Mouse (Mus musculus): ENCODE measurements at regions not wholly inside any gene's neighbourhood (a gene's known extent, or its start where the extent isn't known, plus 50 kb on each side); places are given as distances from the start of the nearest gene placed in this dataset.
"Not testable (repeated sequence)": the region's sequence is repeated elsewhere in the genome, so short reads cannot be mapped to it uniquely, and the experiment has no call there.

GRCm38 (mm10) chrX:77307374-77307773 lies 203.4 kb upstream of the Tbl1x start:
- no peak for DNase-seq (ENCODE audit: low spot score in 2 of 2)

- peak; percentile 33 to 46 for DNase-seq (ENCODE audit: low spot score in 2 of 2)
These were observed 196.4 kb upstream of the Tbl1x start for GRCm38 (mm10) chrX:77314384-77314783.

DNA sequence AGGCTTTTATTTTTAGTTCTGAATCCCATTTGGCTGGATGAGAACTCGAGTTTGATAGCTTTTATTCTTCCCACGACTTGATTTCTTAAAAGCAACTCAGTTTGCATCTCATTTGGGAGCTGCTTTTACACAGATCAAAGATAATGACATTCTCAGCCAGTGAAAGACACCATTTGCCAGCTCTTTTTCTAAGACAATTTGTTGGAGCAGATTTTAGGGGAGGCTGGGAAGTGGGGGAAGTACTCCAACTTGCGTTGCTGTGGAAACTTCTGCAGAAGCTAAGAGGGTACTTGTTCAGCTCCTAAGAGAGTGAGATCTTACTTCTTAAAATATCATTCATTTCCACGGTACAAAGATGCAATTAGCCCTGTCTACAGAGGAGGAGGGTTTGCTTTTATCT lies 187.2 kb upstream of the Tbl1x start:
- DNase-seq (ENCODE audit: low spot score in 2 of 2) = peak; percentile 8 to 18

DNA sequence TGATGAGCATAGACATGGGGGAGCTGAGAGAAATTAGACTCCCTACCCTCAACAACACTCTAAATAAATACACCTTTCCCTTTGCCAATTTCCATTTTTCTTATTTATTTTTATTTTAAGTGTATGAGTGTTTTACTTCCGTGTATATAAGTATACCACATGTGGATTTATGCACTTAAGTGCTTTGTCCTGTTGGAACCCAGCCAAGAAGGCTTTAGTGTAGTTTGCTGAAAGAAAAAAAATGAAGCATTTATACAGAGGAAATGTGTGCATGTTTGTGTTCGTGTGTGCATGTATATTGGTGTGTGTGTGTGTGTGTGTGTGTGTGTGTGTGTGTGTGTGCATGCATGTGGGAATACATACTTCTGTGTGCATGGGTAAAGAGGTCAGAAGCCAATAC lies 157.6 kb upstream of the Tbl1x start:
- DNase-seq (ENCODE audit: low spot score in 2 of 2) = no peak

GRCm38 (mm10) chrX:77360551-77360950 lies 150.3 kb upstream of the Tbl1x start:
- DNase-seq (ENCODE audit: low spot score in 2 of 2) = no peak

DNA sequence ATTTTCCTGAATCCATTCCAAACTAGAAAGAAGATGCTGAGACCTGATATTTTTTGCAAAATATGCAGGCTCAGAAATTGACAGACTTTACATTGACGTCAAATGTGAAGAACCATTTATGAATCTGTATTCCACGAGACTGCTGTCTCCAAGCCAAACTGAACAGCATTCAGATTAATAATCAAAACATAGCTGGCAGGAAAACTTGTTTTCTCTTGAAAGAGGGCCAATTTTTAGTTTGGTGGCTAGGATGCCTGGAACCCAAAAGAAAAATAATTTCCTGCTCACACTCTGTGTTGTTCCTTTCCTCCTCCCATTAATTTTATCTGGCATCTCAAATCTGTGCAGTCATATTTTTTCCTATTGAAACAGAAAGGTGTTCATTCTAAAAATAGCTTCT lies 149.7 kb upstream of the Tbl1x start:
- no peak for DNase-seq (ENCODE audit: low spot score in 2 of 2)

- DNase-seq (ENCODE audit: low spot score in 2 of 2) = no peak
These were observed 147.2 kb upstream of the Tbl1x start for GRCm38 (mm10) chrX:77363657-77364056.

DNA sequence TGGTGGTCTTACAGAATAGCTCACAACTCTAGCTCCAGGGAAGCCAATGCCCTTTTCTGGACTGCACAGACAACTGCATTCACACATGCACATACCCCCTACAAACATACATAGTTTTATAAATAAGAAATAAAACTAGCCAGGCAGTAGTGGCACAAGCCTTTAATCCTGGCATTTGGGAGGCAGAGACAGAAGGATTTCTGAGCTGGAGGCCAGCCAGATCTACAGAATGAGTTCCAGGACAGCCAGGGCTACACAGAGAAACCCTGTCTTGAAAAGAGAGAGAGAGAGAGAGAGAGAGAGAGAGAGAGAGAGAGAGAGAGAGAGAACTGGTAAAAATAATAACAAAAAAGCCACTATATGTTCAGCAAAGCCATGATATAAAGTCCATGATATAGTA lies 143.5 kb upstream of the Tbl1x start:
- DNase-seq (ENCODE audit: low spot score in 2 of 2) = no peak

DNA sequence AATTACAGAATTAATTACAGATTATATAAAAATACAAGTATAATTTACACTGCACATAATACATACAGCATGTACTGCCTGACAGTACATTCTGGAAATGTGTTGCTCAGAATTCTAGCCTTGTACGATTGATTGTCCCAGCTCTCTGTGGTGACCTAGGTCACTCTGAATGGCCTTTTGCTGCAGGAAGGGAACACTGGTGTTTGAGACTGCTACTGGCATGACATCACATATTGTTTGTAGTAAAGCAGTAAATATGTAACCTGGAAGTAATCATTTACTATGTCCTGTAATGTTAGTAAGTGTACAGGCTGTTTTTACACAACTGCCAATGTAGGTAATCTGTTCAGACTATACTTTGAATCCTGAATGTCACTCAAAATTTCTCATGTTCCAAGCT lies 123.5 kb upstream of the Tbl1x start:
- DNase-seq (ENCODE audit: low spot score in 2 of 2) = no peak

DNA sequence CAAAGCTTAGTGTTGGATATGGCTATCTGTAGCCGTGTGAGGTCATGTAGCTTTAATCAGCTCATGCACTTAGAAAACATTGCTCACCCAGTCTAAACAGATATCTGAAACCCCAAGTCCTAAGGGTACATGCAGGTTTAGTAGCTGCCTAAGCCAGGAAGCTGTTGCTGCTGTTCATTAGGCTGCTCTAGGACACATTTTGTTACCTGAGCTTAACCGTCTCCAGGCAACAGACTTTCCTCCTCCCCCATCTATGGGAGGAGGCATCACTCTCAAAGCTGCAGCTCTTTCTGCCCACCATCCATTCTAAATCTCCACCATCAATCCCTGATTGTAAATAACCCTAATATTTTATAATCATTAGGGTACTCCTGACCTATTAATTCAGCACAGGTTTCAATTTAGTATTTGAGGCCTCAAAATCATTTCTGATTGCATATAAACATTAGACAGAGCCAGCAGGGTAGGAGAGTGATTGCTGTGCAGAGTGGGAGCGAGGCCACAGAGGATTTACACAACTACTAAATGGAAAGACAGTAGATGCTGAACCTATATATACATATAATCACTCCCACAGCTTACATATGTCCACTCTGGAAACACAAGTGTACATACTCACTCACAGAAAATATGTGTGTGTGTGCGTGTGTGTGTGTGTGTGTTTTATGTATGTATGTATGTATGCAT lies 118.9 kb upstream of the Tbl1x start:
- DNase-seq (ENCODE audit: low spot score in 2 of 2) = no peak

GRCm38 (mm10) chrX:77406896-77407295 lies 103.9 kb upstream of the Tbl1x start:
- DNase-seq (ENCODE audit: low spot score in 2 of 2) = no peak

GRCm38 (mm10) chrX:77407925-77408324 lies 102.9 kb upstream of the Tbl1x start:
- DNase-seq (ENCODE audit: low spot score in 2 of 2) = no peak

DNA sequence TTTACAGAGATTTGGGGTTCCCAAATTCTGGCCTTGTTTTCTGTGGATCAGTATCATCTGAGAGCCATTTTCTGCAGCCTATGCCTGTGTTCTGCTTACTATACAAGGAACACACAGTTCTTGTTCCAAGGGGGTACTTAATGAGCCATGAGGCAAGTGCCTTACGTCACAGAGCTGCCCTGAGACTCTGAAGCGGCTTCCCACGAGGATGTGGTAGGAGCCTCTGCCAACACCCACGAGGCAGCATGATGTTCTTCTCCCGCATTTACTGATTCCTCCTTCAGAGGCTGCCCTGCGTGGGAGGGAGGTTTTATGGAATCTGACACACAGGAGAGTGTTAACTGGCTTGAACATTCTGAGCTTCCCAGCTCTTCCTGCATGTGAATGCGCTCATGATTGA lies 101.4 kb upstream of the Tbl1x start:
- peak; percentile 29 to 37 for DNase-seq (ENCODE audit: low spot score in 2 of 2)

GRCm38 (mm10) chrX:77410812-77411211 lies 100.0 kb upstream of the Tbl1x start:
- DNase-seq (ENCODE audit: low spot score in 2 of 2) = no peak

DNA sequence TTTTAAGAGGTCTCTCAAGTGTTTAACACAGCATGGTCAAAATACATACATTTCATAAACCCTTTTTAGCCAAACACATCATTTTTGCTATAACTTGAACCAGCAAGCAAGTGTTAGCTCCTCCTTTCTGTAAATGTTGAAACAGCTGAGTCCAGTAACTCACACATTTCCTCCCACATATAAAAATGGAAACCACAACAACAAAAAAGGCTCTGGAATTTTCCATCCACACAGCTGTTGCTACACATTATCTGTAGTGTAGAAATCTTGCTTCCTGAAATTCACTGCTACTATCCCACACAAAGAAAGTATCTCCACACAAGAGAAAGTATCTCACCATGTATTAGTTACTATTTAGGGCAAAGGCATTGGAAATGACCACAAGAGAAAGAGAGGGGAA lies 96.7 kb upstream of the Tbl1x start:
- DNase-seq (ENCODE audit: low spot score in 2 of 2) = no peak

- DNase-seq (ENCODE audit: low spot score in 2 of 2) = no peak
These were observed 93.0 kb upstream of the Tbl1x start for GRCm38 (mm10) chrX:77417766-77418165.

- DNase-seq (ENCODE audit: low spot score in 2 of 2) = no peak
These were observed 88.6 kb upstream of the Tbl1x start for GRCm38 (mm10) chrX:77422206-77422605.

- no peak for DNase-seq (ENCODE audit: low spot score in 2 of 2)
These were observed 85.8 kb upstream of the Tbl1x start for GRCm38 (mm10) chrX:77424792-77425727.

DNA sequence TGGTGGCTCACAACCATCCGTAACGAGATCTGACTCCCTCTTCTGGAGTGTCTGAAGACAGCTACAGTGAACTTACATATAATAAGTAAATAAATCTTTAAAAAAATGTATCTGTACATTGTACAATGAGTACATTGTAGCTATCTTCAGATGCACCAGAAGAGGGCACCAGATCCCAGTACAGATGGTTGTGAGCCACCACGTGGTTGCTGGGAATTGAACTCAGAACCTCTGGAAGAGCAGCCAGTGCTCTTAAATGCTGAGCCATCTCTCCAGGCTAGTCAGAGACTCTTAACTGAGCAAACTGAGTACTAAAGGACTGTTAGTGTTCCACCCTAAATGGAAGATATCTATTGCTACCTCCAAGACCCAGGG lies 85.1 kb upstream of the Tbl1x start:
- not testable (repeated sequence) for DNase-seq (ENCODE audit: low spot score in 2 of 2)

GRCm38 (mm10) chrX:77426836-77427235 lies 84.0 kb upstream of the Tbl1x start:
- not testable (repeated sequence) for DNase-seq (ENCODE audit: low spot score in 2 of 2)

GRCm38 (mm10) chrX:77432001-77432565 lies 78.7 kb upstream of the Tbl1x start:
- no peak for DNase-seq (ENCODE audit: low spot score in 2 of 2)

All from right cerebral cortex, adult 2 months (tissue).